Mouse (Mus musculus): ENCODE data around the gene Myog. TPM values are rescaled to one million over a fixed set of nuclear protein-coding genes. Genes with fewer than 3 reads are reported as not detected.
"Not testable (repeated sequence)": the region's sequence is repeated elsewhere in the genome, so short reads cannot be mapped to it uniquely, and the experiment has no call there.

Gene Myog
- total and polyA plus RNA-seq, 2 experiments from 2014 or later: 0.11 TPM; not detected in 1

DNA sequence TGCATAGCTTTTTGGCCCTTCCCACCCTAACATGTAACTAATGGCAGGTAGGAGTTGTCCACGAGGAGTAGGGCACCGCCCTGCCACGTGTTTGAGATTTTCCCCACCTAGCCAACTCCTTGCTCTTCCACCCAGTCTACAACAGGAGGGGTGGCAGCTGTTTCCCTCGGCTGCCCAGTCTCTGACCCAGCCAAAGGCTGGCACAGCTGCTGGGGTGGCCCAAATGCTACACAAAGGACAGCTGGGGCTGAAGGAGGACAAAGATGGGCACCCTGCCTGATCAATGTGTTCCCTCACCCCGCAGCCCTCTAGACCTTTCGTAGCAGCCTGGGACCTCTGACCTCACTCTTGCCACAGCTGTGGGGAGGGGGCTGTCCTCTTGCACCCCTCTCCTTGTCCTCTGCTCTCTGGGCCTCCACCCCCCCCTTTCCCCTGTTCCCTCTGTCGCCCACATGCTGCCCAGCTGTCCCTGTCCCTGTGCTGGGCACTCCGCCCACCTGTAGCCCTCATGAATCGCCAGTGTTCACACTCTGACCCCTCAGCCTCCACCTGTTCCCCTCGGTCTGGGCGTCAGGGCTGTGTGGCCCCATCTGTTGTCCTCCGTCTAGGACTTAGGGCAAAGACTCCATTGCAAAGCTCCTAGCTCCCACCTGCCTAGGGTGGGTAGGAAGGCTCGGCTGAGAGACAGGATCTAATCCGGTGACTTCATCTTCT is 44.6 kb upstream of the Myog start:
- Histone ChIP-seq H3K27ac (ENCODE audit: low read depth, low read length) (no peak overlapping the region), H3K4me2 (ENCODE audit: low read depth, low read length, poor library complexity, severe bottlenecking) (no peak overlapping the region), H3K27me3 (ENCODE audit: insufficient read depth, low read length) (no peaks in the 10 kb centered on the region), H3K36me3 (ENCODE audit: insufficient read depth, low read length) (no peaks in the 10 kb centered on the region), H3K4me3 (ENCODE audit: low read depth, low read length) (no peak overlapping the region), H3K4me1 (ENCODE audit: insufficient read depth, low read length) (no peaks in the 10 kb centered on the region), H3K9me3 (ENCODE audit: low read length) (no peaks in the 10 kb centered on the region), H3K9ac (replicated peaks; ENCODE audit: low read length, poor library complexity, severe bottlenecking) (no peak overlapping the region)
- WGBS: 79% methylated on average over 14 of the region's 14 CpGs
- ATAC-seq (ENCODE audit: low FRiP score) (peak; percentile 36; the same call in 1 of the 2 replicates), DNase-seq (ENCODE audit: low spot score) (no peak)
- no peak for TF ChIP-seq CTCF (IDR thresholded peaks at IDR 0.05)

DNA sequence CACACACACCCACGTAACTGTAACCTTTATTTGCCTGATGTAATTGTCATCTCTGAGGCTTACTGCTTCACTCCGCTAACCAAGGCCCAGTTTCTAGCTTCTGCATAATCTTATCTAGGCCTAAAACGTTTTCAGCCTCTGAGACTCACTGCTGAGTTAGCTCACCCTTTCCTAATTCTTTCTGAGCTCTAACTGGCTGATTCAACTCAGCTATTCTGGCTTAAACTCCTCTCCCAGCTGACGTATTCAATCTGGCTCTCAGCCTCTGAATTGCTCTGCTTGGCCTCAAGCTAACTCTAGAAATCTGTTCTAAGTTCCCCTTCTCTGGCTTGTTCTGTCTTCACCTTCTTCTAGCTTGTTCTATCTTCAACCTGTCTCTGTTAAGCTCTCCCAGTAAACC is 43.2 kb upstream of the Myog start:
- Histone ChIP-seq H3K4me3 (ENCODE audit: low read depth, low read length) (no peak overlapping the region), H3K4me1 (ENCODE audit: insufficient read depth, low read length) (no peaks in the 10 kb centered on the region), H3K9ac (replicated peaks; ENCODE audit: low read length, poor library complexity, severe bottlenecking) (no peak overlapping the region), H3K9me3 (ENCODE audit: low read length) (no peaks in the 10 kb centered on the region), H3K27me3 (ENCODE audit: insufficient read depth, low read length) (no peaks in the 10 kb centered on the region), H3K4me2 (ENCODE audit: low read depth, low read length, poor library complexity, severe bottlenecking) (no peak overlapping the region), H3K36me3 (ENCODE audit: insufficient read depth, low read length) (no peaks in the 10 kb centered on the region), H3K27ac (ENCODE audit: low read depth, low read length) (no peak overlapping the region)
- no peak for TF ChIP-seq CTCF (IDR thresholded peaks at IDR 0.05)
- no peak for DNase-seq (ENCODE audit: low spot score)
- WGBS: 50% methylated on average over 4 of the region's 4 CpGs
- no peak for ATAC-seq (ENCODE audit: low FRiP score)

DNA sequence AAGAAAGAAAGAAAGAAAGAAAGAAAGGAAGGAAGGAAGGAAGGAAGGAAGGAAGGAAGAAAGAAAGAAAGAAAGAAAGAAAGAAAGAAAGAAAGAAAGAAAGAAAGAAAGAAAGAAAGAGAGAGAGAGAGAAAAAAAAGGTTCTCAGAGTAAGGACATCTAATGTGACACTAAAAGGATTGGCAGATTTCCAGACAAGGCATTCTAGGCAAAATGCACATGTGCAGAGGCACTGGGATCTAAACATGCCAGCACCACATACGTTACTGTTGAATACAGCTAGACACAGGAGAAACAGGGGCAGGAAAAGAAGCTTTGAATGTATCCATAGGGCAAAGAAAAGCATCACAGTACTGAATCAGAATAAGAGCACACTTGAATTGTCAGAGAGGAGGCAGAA is 40.1 kb upstream of the Myog start:
- ATAC-seq (ENCODE audit: low FRiP score); H3K9me3 ChIP-seq (ENCODE audit: low read length); H3K4me3 ChIP-seq (ENCODE audit: low read depth, low read length); H3K4me2 ChIP-seq (ENCODE audit: low read depth, low read length, poor library complexity, severe bottlenecking); H3K27me3 ChIP-seq (ENCODE audit: insufficient read depth, low read length); H3K27ac ChIP-seq (ENCODE audit: low read depth, low read length); DNase-seq (ENCODE audit: low spot score); H3K4me1 ChIP-seq (ENCODE audit: insufficient read depth, low read length); H3K9ac ChIP-seq (replicated peaks; ENCODE audit: low read length, poor library complexity, severe bottlenecking); H3K36me3 ChIP-seq (ENCODE audit: insufficient read depth, low read length): not testable (repeated sequence)
- WGBS: 78% methylated on average over 1 of the region's 1 CpGs

DNA sequence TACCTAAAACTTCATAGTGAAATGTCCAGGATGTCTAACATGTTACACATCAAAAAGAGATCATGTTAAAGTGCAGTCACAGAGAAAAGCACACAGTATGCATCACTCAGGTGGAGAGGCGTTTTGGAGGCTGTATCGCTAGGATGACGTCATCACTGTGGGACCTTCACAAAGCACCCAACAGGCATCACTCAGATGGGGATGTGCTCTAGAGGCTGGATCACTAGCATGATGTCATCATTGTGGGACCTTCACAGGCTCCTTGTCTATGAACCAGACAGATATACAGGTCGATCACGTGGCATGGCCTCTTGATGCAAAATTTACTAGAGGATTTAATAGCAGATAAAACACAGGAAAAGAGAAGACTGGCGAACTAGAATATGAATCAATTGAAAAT is 25.4 kb upstream of the Myog start:
- DNase-seq (ENCODE audit: low spot score): no peak
- no peaks in the 10 kb centered on the region for H3K4me1 ChIP-seq (ENCODE audit: insufficient read depth, low read length)
- ATAC-seq (ENCODE audit: low FRiP score): no peak
- no peak for TF ChIP-seq CTCF (IDR thresholded peaks at IDR 0.05)
- H3K4me2 ChIP-seq (ENCODE audit: low read depth, low read length, poor library complexity, severe bottlenecking): no peak overlapping the region
- H3K36me3 ChIP-seq (ENCODE audit: insufficient read depth, low read length): no peaks in the 10 kb centered on the region
- no peaks in the 10 kb centered on the region for H3K9me3 ChIP-seq (ENCODE audit: low read length)
- H3K27me3 ChIP-seq (ENCODE audit: insufficient read depth, low read length): no peaks in the 10 kb centered on the region
- 88% methylated on average over 6 of the region's 6 CpGs for WGBS
- H3K4me3 ChIP-seq (ENCODE audit: low read depth, low read length): no peak overlapping the region
- no peak overlapping the region for H3K9ac ChIP-seq (replicated peaks; ENCODE audit: low read length, poor library complexity, severe bottlenecking)
- no peak overlapping the region for H3K27ac ChIP-seq (ENCODE audit: low read depth, low read length)

DNA sequence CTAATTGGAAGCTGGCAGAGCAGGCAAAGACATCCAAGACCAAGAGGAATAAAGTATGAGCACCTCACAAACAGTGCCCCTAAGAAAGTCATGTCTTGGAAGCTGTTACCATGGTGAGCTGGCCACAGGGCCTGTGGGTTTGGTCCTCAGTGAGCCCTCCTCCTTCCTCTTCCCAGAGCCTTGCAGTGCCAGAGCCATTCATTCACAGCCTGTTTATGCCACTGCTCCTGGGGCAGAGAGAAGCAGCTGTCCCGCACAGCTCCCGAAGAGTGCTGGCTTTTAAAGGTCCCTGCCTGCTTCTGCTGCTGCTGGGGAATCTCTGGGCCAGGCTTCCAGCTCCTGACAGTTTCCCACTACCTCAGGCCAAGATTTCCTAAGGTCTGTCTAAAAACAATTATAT is 24.0 kb upstream of the Myog start:
- Histone ChIP-seq H3K9ac (replicated peaks; ENCODE audit: low read length, poor library complexity, severe bottlenecking) (no peak overlapping the region), H3K4me2 (ENCODE audit: low read depth, low read length, poor library complexity, severe bottlenecking) (no peak overlapping the region), H3K36me3 (ENCODE audit: insufficient read depth, low read length) (no peaks in the 10 kb centered on the region), H3K9me3 (ENCODE audit: low read length) (no peaks in the 10 kb centered on the region), H3K4me1 (ENCODE audit: insufficient read depth, low read length) (no peaks in the 10 kb centered on the region), H3K27me3 (ENCODE audit: insufficient read depth, low read length) (no peaks in the 10 kb centered on the region), H3K4me3 (ENCODE audit: low read depth, low read length) (no peak overlapping the region), H3K27ac (ENCODE audit: low read depth, low read length) (0 out of 2 replicates have a peak overlapping the region, but pooled peaks have one; percentile 2)
- 18% methylated on average over 2 of the region's 2 CpGs for WGBS
- no peak for TF ChIP-seq CTCF (IDR thresholded peaks at IDR 0.05)
- ATAC-seq (ENCODE audit: low FRiP score): 0 out of 2 replicates have a peak, but pooled peaks have one; percentile 41
- peak; percentile 65 for DNase-seq (ENCODE audit: low spot score)

DNA sequence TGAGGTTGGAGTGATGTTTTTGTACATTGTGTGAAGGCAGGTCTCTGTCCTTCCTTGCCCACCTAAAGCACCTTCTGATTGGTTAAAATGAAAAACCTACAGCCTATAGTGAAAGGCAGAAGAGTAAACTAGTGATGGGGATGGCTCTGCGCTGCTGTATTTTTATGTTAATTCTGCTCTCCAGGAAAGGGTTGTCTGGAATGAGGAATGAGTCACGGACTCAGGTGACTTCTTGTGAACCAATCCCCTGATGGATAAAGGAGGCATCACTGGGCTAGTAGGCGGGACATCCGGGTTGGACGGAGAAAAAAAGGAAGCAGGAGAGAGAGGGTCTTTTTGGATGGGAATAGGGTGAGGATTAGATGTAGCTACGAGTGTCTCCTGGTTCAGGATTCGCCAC is 19.8 kb upstream of the Myog start:
- DNase-seq (ENCODE audit: low spot score) (no peak), ATAC-seq (ENCODE audit: low FRiP score) (no peak)
- H3K9ac ChIP-seq (replicated peaks; ENCODE audit: low read length, poor library complexity, severe bottlenecking): no peak overlapping the region
- no peak for TF ChIP-seq CTCF (IDR thresholded peaks at IDR 0.05)
- H3K4me2 ChIP-seq (ENCODE audit: low read depth, low read length, poor library complexity, severe bottlenecking): no peak overlapping the region
- no peaks in the 10 kb centered on the region for H3K9me3 ChIP-seq (ENCODE audit: low read length)
- no peak overlapping the region for H3K4me3 ChIP-seq (ENCODE audit: low read depth, low read length)
- no peaks in the 10 kb centered on the region for H3K27me3 ChIP-seq (ENCODE audit: insufficient read depth, low read length)
- H3K4me1 ChIP-seq (ENCODE audit: insufficient read depth, low read length): no peaks in the 10 kb centered on the region
- H3K36me3 ChIP-seq (ENCODE audit: insufficient read depth, low read length): no peaks in the 10 kb centered on the region
- no peak overlapping the region for H3K27ac ChIP-seq (ENCODE audit: low read depth, low read length)
- WGBS: 64% methylated on average over 7 of the region's 7 CpGs
